Mouse (Mus musculus): ENCODE measurements at regions not wholly inside any gene's neighbourhood (a gene's known extent, or its start where the extent isn't known, plus 50 kb on each side); places are given as distances from the start of the nearest gene placed in this dataset.

- no peak for DNase-seq
These were observed 203.9 kb downstream of the Uaca start for GRCm38 (mm10) chr9:60998086-60998785.

DNA sequence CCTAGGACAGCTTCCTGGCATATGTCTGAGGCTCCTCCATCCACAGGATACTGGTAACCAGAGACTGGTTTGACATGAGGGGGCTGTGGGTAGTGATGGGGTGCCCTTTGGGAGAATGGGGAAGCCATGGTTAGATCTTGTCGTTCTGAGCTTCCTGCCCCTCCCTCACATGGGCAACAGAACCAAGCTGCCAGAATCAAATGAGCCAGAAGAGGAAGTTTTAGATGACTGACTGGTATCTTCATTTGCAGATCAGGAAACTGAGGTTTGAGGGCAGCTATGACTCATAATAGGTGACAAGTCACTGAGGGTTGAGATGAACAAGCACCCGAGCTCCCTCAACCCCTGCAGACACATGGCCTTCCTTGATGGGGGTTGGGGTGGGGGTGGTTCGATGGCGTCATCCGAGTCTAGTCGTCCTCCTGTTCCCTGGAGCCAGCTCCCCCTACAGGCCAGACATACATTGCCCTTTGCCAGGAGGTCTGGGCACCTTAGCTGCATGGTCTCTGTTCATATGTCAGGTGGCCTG is 204.7 kb downstream of the Uaca start:
- DNase-seq, result peak; percentile 10

- no peak for DNase-seq
These were observed 205.9 kb downstream of the Uaca start for GRCm38 (mm10) chr9:61000232-61000631.

DNA sequence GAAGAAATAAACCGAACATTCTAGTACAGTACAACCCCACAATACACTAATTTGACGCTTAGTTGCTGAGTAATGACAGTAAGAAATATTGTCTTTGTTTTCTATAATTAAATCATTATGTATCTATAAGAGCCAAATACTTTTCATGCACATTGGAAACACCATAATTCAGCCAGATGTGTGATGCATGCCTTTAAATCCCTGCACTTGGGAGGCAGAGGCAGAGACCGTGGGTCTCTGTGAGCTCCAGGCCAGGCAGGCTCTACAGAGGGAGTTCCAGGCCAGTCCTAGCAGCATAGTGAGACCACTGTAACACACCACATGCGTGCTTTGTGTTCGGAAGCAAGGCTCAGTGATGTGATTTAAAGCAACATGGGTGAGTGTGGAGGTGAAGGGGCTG is 208.2 kb downstream of the Uaca start:
- DNase-seq, result no peak

DNA sequence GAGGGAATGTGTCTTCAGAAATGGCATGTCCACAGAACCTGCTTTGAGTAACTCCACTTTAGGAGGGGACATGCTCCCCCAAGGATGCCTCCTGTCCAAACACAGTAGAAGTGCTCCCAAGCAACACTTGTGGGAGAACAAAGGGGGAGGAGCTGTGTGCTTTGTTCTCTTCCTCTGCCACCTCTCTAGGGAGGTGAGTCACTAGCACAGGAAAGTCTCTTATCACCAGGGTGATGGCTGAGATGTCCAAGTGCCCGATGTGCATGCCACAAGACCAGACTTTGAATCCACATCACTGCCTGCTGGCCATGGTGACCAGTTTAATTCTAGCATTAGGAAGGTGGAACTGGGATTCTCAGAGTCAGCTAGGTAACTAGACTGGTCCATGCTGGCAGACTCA is 214.1 kb downstream of the Uaca start:
- DNase-seq, result no peak

DNA sequence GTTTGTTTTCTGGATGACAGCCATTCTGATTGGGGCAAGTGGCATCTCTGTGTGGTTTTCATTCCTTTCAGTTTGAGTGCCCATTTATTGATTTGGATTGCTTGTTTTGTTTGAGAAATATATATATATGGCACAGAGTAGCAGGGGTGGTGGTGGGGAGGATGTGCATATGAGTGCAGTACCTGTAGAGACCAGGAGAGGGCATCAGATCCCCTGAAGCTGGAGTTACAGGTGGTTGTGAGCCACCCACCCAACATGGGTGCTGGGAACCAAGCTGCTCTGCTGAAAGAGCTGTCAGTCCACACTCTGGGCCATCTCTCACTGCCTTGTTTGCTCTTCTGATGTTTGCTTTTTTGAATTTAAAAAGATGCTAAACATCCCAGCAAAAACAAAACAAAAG is 216.7 kb downstream of the Uaca start:
- no peak for DNase-seq

DNA sequence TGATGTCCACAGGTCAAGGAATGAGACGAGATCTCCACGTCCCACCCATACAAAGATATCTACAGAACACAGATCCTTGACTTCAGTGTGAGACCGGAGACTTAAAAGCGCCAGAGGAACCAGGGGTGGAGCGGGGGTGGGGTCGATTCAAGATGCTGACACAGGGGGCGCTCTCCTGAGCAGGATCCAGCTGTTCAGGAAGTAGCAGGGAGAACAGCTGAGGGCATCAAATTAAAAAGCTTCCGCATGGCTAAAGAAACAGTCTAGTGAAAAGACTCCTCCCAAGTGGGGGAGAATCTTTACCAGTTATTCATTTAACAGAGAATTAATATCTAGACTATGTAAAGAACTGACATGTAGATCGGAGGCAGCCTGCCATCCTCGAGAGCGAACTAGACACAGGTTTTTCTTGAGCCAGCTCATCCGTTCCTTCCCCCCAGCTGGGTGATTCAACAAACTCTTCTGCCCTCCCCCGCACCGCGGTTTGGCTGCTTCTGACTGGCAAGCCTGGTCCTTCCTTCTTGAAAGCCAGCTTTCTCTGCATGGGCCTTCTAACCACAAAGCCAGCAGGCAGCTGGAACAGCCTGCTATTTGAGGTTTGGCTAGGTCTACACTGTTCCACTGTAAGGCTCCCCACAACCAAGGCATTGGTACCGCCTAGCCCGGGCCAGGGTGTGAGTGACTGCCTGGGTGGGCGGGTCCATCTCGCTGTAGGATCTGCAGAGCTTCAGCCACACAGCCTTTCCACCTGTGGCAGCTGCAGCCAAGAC is 218.6 kb downstream of the Uaca start:
- peak; percentile 21 for DNase-seq

DNA sequence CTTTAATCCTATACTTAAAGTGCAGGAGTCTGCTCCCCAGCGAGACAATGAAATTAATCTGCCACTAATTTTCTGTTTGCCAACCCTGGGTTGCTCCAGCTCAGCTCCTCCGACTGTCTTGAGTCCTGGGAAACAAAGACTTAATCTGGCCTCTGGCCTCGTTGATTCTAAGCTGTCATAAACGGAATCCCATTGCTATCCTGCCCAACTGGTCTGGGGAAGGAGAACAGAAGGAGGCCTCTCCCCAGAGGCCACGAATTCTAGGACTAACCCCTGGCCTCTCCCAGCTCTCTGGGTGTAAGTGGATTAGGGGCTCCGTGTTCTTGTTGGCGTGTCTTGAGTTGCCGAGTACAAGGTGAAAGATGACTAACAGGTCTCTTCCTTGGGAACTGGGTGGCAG is 219.8 kb downstream of the Uaca start:
- no peak for DNase-seq

DNA sequence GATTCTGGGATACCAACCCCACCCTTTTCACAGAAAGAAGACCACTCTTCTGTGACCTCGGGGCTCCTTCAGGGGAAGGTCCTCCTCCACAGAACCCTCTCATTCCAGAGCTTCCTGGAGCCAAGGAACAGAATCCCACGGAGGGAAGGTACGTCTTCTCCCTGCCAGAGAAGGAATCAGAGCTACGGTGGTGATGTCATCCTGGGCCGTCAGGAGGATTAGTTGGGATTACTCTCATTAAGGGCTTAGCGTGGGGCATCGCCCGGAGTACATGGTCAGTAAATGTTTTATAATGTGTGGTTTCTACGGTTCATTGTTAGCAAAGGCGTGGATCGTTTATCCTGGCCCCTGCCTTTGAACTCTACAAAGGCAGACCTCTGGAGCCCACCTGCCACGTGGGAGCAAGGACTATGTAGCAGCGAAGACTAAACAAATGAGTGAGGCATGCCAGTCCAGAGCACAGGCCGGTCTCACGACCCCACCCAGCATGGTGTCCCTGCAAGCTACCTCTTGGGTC is 221.1 kb downstream of the Uaca start:
- DNase-seq, result no peak

GRCm38 (mm10) chr9:61016673-61017072 is 222.3 kb downstream of the Uaca start:
- no peak for DNase-seq

DNA sequence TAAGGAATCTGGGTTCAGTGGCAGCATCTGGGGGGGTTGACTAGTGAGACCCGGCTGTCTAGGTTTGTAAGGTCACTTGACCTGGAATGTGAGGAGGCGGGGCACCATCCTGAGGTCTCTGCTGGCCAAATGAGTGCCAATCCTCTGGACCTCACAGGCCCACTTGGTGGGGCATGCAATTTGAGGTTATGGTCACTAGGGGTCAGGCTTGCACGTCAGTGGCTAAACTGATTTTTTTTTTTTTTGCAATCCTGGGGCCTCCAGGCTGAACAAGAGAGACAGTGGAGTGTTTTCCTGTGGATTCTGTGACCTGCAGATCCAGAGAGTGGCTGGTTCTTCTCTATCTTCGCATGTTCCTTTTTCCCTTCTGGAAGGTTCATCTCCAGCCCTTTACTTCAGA is 225.6 kb downstream of the Uaca start:
- no peak for DNase-seq

DNA sequence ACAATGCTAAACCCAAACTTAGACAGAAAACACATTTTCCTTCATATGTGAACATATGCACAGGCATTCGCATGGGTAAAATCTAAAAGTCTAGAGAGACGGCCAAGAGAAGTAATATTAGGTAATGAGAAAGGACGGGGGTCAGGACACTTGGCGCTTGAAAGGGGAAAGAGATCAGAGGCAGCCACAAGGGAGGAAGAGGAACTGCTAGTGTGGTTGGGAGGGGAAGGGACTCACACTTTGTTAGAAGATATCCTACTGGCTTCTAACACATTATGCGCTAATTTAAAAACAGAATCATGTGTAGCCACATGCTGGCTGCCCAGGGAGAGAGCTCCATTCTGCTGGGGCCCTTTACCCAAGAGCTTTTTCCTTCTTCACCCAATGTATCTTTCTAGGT is 227.5 kb downstream of the Uaca start:
- no peak for DNase-seq

DNA sequence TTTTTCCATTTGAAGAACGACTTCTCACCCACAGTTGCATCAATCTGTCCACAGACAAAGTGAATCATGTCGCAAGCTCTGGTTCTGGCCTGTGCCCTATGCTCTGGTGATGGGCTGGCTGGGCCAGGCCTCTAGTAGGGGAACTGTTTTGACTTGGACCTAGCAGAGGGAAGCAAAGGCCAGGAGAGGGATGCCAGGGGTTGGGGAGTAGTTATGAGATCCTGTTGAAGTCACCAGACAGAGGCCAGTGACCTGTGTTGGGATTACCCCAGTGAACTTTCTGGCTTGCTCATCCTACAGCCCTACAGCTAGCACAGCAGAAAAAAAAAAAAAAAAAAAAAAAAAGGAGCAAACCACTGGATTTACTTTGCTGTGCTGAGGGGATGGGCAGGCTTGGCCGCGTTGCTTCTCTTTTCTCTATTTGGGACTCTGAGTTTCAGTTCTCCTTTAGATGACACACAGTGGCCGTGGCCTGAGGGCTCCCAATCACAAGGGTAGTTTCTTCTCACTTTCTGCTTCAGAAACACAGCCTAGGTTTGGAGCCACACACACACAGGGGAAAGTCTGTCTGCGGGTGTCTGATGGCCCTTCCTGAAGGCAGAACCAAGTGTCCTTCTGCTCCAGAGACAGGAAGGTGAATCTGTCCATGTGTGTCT is 228.2 kb downstream of the Uaca start:
- DNase-seq, result peak; percentile 23

DNA sequence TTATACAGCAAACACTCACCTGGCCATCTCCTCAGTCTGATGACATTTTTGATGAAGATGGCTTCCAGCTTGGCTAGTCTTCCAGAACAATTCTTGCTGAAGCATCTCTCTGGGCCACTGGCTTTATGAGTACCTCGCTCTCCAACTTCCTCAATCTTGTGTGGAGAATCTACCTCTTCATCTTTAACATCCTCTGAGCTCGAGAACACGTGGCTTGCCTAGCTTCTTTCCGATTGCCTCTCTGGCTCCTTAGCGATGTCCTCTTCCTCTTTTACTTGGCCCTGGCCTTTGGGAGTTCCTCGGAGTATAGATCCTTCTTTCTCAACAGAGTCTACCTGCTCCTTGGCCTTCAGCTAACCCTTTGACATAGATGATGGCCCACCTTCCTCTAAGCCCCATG is 231.0 kb downstream of the Uaca start:
- no peak for DNase-seq

DNA sequence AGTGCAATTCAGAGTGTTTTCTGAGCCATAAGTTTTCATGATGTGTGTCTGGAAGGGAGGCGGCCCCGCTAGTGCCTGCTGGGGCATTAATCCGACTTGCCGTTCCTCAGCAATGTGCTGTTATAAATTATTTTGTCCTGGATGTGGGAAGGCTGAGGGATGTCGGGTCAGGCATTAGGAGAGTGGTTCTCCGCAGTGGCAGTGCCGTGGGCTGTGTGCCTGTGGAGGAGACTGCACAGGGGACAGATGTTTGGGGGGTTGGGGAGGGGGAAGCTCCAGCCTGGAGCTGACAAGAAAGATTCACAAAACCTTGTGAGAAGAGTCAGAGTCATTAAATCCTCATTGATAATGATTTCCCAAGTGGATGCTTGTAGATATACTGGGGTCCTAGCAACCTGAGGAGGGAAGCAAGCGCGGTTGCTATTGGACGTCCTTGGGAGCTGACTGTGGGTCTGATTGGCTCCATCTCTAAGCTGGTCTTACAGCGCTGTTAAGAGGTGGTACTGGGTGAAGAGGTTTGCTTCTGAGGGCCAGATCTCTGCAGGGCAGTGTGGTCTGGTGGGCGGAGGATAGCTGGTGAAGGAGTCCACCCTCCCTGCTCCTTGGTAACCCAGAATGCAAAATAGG is 234.5 kb downstream of the Uaca start:
- DNase-seq, result no peak

GRCm38 (mm10) chr9:61031699-61032447 is 237.5 kb downstream of the Uaca start:
- peak; percentile 55 for DNase-seq

GRCm38 (mm10) chr9:61032448-61033433 is 238.4 kb downstream of the Uaca start:
- DNase-seq, result no peak

DNA sequence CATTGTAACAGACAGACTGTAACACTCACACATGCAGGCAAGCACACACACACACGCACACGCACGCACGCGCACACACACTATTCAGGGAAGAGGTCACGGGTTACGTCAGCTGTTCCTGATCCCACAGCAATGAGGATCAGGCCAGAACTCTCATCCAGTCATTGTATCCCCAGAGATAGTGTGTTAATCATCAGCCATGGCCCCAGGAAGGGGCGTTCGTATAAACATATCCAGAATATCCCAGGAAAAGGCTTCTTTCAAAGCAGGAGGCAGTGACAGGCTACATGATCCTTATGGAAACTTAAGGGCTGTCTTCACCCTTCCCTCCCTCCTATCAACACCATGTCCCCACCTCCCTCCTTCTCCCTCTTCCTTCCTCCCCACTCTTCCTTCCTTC is 239.3 kb downstream of the Uaca start:
- DNase-seq, result no peak

- no peak for DNase-seq
These were observed 247.7 kb downstream of the Uaca start for GRCm38 (mm10) chr9:61042063-61042462.

GRCm38 (mm10) chr9:61044983-61045382 is 250.6 kb downstream of the Uaca start:
- DNase-seq, result no peak

- DNase-seq, result no peak
These were observed 252.2 kb downstream of the Uaca start for GRCm38 (mm10) chr9:61046517-61046916.
